Mouse (Mus musculus) liver, postnatal 0 days (tissue): ENCODE data around the gene Fer1l4.

Experiments used
- CTCF ChIP-seq: sonication (generic); IDR thresholded peaks from 2 replicates; pipeline ENCODE4 v1.5.1; 2016; ENCODE audit warnings: antibody characterized with exemption, low read depth
- EP300 ChIP-seq: IDR thresholded peaks from 2 replicates; pipeline ENCODE4 v1.6.1; 2016; ENCODE audit warnings: antibody characterized with exemption, low read depth, mild to moderate bottlenecking

DNA sequence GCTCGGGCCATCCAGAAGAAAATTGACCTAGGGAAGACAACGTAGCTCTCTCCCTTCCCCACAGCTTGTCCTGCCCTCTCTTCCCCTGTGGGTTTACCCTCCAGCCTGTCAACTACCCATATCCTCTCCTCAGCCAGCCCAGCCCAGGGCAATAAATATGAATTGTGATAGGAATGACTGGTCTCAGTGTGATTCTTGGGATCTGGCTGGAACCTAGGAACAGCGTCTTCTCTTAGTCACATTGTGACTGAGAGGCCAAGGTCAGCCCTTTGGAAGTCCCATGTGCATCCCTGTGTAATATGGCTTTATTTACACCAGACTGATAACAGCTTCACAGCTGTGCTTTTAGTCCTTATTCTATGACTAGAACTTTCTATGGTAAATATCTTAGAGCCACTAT, 34.6 kb downstream of the Fer1l4 start:
- no peak for TF ChIP-seq CTCF
- TF ChIP-seq EP300, result no peak
